Mouse (Mus musculus) adrenal gland, adult (tissue): ENCODE measurements around the gene Psmc1.

Experiments
- DNase-seq, 2 experiments: peaks; one replicate each; pipeline ENCODE4 v3.0.0; 2022 to 2023; ENCODE audit warnings: low spot score in 1 of 2; ENCODE audit not compliant: inconsistent age in 2 of 2

Gene Psmc1

DNA sequence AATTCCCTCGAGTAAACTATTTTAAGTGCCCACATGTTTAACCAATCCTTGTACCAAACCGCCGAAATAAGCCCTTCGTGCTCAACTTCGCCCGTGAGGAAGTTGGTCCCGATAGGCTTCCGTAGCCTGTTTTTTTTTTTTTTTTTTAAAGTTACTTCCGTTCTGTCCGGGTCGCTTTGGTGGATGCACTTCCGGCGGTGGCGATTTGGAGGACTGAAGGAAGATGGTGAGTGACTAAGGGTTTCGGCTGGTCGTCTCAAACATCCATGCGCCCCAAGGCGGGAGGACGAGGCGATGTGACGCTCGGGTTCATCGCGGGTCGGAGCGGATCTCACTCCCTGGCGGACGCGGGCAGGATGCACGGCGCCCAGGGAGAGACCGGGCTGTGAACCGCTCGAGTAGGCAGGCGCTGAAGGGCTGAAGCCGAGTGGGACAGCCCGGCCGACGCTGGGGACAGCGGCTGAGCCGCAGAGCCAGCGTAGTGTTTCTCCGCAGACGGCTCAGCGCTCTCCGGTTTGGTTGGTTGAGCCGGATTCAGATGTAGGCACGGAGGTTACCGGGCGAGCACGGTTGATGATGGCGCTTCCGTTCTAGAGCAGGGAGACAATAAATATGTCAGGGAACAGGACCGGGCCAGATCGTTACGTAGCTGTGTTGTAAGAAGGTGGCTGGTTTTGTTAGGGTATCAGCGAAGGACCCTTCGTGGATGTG is at the start of gene Psmc1:
Psmc1 (plus strand) TSS at position 169 of the 711 bp plus-strand sequence.
- peak; percentile 85 to 94 for DNase-seq

- DNase-seq = no peak
Observed at GRCm38 (mm10) chr12:100061071-100061470, 48.9 kb upstream of the Psmc1 start.

DNA sequence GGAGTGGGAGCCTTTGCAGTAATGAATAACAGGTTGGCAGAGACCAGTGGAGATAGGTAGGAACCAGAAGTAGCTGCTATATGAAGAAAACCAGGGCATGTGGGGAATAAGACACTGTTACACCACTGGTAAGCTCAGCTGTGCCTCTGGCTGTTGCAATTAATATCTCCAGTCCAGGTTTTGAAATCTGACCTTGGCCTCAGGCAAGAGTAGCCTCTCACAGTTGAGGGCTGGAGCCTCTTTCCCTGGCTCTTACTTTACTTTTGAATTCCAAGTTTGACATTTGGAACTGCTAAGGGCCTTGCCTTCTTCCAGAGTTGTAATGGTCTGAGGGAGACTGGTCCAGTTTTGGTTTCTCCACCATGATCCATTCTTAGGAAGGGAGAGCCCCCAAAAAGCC is 48.1 kb upstream of the Psmc1 start:
- peak; percentile 16 to 73 for DNase-seq

- no peak for DNase-seq
Observed at GRCm38 (mm10) chr12:100062584-100062983, 47.4 kb upstream of the Psmc1 start.

DNA sequence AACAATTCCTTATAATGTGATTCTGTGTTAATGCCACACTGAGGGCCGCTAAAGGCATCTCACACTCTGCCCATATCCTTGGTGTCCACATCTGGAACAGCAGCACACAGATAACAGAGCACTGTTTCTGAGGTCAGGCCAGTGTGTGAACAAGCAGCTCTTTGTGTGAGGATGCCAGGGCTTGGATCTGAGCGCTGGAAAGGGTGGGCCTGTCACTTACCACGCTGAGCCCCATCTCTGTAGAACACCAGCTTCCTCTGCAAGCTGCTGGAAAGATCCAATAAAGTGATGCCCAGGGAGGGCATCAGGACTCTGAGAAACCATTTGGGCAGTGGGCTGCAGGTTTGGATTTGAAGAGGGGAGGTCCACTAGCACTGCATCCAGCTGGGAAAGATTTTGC is 44.8 kb upstream of the Psmc1 start:
- DNase-seq = no peak

- DNase-seq = peak in 1 of 2 experiments; percentile 42
Observed at GRCm38 (mm10) chr12:100067477-100067876, 42.5 kb upstream of the Psmc1 start.

- DNase-seq = no peak
Observed at GRCm38 (mm10) chr12:100073201-100073672, 36.7 kb upstream of the Psmc1 start.

DNA sequence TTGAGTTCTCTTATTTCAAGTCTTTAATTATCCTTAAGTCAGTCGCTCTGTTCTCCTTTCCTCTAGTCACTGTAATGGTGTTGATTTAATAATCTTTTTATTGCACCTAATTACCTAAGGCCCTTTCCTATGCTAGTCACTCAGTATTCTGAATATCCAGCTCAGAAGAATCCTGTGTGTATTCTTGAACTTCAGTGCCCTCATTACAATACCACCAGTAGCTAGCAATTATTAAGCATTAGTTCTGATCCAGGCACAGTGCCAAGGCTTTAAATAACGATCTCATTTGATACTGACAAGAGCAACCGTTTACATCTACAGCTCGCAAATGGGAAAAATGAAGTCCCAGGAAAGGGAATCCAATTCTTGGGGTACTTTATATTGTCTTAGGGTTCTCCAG is 34.2 kb upstream of the Psmc1 start:
- DNase-seq = no peak

DNA sequence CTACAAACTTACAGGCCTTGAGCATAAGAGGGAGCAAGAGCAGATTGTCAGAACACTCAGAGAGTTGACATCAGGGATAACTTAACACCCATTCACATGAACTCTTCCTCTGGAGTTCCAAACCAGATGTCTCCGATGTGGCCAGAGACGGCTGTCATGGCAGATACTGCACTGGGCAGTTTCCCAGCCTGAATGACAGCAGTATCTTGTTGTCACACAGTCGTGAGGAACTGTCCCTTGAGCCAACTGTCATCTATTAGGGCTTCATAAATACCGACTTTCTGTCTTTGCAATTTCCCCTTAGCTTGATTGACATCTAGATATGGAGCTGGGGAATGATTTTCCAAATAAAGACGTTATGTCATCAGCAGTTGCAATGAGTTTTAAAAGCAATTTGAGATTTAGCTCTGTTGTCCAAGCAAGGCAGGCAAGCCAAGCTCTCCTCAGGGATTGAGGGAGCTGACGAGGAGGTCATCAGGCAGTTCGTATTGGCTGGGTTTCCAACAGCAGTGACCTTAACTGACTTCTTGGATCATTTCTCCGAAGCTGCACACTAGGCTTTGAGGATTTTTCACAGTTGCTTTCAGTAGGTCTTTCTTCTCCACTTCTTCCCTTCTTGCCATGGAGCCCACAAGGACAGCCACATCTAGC is 30.2 kb upstream of the Psmc1 start:
- DNase-seq = peak in 1 of 2 experiments; percentile 39

DNA sequence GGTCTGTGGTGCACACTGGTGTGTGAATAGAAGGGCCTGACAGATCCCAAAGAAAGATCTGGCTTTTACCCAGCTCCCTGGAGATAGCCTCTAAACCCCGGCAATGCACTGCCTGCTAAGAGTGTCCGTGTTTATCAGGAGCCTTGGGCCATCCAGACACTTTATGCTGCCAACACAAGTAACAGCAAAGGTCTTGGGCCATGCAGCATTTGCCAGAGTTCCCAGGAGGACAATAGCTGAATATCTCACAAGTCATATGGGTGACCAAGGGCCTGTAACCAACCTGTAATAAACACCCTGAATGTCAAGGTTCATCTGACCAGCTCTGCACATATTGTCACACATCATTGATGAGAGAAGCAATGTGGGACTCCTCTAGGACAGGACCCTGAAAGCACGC is 21.9 kb upstream of the Psmc1 start:
- DNase-seq = peak in 1 of 2 experiments; percentile 28

- DNase-seq = no peak
Observed at GRCm38 (mm10) chr12:100089265-100089664, 20.7 kb upstream of the Psmc1 start.

DNA sequence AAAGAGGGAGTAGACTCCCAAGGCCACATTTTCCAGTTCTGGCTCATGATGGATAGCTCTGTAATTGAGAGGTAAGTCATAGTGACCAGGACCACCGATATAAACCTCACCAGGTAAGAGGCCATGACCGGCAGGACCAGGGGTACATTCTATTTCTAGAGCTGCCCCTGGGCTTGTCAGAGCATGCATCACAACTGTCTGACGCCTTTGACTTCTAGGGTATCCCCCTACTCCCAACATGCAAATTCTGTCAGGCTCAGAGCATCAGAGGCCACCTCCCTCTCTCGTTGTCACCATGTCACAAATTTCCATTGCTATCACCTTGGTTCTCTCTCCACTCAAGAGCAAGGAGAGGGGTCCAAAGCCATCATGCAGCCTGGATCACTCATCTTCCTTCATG is 19.2 kb upstream of the Psmc1 start:
- DNase-seq = no peak

DNA sequence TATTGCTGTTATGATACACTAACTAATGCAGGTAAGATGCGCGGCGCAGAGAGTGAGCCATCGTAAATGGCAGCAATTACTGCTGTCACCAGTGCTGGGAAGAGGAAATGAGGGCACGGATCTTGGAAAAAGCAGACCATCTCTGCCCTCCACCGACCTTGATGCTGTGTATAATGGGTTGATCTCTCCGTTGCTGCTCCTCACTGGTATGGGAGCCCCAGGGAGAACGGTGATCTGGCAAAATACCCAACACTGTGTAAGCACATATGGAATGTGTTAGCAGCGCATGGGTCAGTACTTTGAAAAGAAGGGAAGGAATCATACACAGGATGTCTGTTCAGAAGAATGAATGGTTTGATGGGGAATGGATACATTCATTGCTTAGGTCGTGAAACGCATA is 16.9 kb upstream of the Psmc1 start:
- DNase-seq = no peak

GRCm38 (mm10) chr12:100099971-100100706 is 9.8 kb upstream of the Psmc1 start:
- no peak for DNase-seq

DNA sequence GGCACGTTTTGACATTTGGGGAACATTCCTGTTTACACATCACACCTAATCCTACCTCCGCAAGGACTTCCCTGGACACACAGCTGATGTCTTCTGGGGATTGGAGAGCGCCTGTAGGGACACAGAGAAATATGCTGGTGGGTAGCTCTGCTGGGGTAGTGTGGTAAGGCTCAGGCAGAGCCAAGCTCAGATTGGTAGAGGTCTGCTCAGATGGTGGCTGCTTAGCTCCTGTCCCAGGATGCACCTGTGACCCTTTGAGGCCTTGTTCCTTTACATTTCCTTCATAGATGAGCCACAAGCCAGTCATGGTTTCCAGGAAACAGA is 9.3 kb upstream of the Psmc1 start:
- no peak for DNase-seq

DNA sequence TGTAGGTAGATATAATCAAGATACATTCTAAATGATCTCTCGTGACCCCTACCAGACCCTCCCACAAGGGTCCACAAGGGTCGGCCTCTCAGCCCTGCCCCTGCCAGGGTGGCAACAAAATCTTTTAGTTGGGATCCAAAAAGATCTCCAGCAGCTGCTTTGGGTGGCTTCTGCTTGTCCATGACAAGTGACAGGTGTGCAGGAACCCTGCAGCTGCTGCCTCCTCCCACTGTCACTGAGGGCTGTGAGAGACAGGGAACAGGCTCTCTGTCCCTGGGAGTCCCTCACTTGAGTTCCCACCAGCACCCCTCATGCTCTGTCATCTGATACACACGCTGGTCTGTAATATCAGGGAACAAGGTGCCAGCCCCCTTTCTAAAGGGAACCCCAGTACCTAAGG is 8.3 kb upstream of the Psmc1 start:
- no peak for DNase-seq

- DNase-seq = no peak
Observed at GRCm38 (mm10) chr12:100104530-100104929, 5.4 kb upstream of the Psmc1 start.

DNA sequence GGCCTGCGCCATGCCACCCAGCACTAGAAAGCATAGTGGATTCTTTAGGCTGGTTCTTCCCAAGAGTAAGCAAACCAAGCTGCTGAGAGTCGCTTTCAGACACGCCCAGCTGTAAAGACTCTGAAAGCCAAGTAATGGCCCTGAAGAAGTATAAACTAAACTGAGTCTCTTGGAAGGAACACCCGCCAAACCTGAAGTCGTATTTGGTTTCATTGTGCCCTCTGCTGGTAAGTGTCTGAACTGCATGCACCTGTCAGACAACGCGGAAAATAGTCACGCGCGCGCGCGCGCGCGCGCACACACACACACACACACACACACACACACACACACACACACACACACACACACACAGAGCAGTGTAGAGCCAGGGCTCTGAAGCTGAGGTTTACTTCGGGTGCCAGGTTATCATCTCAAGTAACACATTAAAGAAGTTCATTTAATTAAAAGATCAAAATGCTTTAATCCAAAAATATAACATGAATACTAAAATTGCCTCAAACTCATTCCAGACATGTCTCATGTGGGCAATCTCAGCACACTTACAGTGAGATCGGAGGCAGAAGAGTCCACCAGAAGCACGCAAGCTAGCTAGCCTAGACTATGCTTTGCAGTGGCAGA is 3.6 kb upstream of the Psmc1 start:
- DNase-seq = peak; percentile 57 to 89

DNA sequence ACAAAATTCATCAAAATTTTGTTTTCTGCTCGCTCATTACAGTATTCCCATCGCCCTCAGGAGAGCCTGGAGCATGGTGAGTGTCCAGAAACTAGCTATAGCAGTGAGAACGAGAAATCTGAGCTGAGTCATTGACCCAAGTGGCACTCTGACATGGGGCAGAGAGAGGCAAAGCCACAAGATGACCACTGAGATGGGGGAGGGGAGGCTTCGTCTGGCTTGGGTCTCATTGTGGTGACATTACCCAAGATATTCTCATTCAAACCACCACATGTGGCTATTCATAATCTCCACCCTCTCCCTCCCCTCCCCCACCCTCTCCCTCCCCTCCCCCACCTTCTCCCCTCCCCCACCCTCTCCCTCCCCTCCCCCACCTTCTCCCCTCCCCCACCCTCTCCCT is 2.5 kb upstream of the Psmc1 start:
- peak in 1 of 2 experiments; percentile 30 for DNase-seq

DNA sequence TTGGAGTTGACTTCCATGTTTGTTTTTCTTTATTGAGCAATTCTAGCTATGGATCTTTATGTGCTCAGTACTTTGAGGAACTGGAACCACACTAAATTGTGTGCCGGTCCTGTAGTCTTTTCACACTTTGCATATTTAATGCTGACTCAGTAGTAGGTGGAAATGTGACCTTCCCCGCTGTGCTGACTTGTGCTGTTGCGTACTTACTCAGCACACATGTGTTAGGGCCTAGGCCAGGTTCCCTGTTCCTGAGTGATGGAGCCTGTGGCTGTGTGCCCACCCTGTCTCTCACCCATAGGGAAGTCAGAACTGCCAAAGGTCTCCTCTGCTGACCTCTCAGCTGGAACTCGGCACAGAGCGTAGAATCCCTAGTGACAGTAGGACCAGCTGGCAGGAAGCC is 6.0 kb downstream of the Psmc1 start:
- no peak for DNase-seq

DNA sequence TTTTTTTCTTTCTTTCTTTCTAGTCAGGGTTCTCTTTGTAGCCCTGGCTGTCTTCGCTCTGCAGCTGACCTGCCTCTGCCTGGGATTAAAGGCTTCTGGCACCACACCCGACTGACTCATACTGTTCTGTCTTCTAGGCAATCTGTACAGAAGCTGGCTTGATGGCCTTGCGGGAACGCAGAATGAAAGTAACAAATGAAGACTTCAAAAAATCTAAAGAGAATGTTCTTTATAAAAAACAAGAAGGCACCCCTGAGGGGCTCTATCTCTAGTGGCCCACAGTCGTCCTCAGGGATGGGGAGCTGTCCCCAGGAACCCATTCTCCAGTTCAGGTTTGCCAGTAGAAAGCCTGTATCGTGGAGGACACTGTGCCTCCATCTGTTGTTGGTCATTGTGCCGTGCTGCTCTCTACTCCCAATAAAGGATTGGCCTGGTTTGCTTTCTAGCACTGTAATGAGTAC is 13.0 kb downstream of the Psmc1 start:
- peak; percentile 86 to 92 for DNase-seq
